Mouse (Mus musculus): ENCODE results near the gene Sgo2a. TPM values are rescaled to one million over a fixed set of nuclear protein-coding genes. Genes with fewer than 3 reads are reported as not detected.

Sgo2a gene
- polyA plus RNA-seq, 1 experiment = 0.76 TPM

Other genes starting within 250 kb of the Sgo2a start
- gene Spats2l, start 221.8 kb upstream of the Sgo2a start, polyA plus RNA-seq (2012; rRNA removed) = 27.9 and 31.1 TPM in 2 replicates
- gene Kctd18, start 23.0 kb downstream of the Sgo2a start, polyA plus RNA-seq (2012; rRNA removed) = 20.7 and 22.2 TPM in 2 replicates
- gene Aox1, start 34.0 kb downstream of the Sgo2a start, polyA plus RNA-seq (2012; rRNA removed) = 29.5 and 30.5 TPM in 2 replicates
- gene Aox3, start 117.2 kb downstream of the Sgo2a start, polyA plus RNA-seq (2012; rRNA removed) = 10.7 and 11.1 TPM in 2 replicates
- gene Aox4, start 214.4 kb downstream of the Sgo2a start, polyA plus RNA-seq (2012; rRNA removed) = 0.07 and 0.13 TPM in 2 replicates